Mouse (Mus musculus): Measurements from ENCODE around the gene Cdkn1a.
A peak's percentile ranks its signal among the peaks of the same experiment; 100 is the strongest.
"Not testable (repeated sequence)": the region's sequence is repeated elsewhere in the genome, so short reads cannot be mapped to it uniquely, and the experiment has no call there.

Gene Cdkn1a

DNA sequence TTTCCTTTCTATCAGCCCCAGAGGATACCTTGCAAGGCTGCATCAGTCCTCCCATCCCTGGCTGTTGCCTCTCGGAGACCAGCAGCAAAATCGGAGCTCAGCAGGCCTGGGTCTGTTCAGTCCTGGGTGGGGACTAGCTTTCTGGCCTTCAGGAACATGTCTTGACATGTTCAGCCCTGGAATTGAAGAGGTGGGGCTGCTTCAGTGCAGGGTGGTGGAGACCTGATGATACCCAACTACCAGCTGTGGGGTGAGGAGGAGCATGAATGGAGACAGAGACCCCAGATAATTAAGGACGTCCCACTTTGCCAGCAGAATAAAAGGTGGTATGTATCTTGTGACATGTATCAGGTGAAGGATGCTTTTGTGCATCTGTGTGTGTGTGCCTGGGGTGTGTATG is at the start of gene Cdkn1a:
Gene Cdkn1a, plus strand, starts transcription at position 201 of the 400 bp plus-strand sequence.
- no peak for DNase-seq

DNA sequence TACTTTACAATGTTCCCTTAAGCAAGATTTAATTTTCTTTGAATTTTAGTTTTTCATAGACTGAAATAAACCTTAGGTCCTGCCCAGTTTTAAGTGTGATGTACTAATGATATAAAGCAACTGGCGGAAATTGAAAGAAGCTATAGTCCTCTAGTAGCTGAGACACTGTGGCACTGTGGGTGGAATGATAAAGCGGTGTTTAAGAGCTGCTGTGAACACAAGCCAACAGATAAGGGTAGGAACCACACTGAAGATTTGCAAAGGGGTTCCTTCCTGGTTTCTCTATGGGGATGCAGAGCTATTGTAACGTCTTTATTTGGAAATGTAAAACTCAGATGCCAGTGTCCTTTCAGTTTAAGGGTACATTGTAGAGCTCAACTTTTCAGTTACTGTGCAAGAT is 49.1 kb upstream of the Cdkn1a start:
- not testable (repeated sequence) for DNase-seq

DNA sequence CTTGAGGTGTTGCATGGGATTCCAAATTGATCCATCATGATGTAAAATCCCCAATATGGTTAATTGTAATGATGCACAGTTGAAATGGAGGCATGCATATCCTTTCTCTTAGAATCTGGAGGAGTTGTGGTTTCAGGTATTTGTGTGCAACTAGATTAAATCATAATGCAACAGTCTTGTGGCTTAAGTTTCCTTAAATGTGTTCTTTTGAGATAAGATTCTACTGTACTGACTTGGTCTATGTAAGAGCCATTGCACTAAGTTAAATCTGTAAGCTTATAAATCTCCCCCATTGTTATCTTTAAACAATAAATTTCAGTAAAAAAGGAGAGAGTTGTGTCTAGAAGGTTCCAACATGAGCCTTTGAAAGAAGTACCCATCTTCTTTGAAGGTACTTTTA is 48.2 kb upstream of the Cdkn1a start:
- DNase-seq = no peak

DNA sequence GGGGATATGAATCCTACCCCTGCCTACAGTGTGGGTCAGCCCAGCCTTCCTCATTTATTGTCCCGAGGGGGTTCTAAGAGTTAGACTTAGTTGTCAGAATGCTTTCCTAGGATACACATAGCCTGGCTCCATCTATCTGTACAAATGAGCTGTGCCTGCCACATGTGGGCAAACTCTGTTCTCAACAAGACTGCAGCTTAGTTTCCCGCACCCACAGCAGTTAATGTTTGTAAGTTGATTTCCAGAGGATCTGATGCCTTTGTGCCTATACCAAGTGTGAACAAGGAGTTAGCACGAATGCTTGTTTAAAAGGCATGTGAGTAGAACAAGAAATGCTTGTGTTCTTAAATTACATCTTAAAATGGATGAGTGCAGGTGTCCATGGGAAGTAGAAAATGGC is 47.2 kb upstream of the Cdkn1a start:
- DNase-seq = no peak

DNA sequence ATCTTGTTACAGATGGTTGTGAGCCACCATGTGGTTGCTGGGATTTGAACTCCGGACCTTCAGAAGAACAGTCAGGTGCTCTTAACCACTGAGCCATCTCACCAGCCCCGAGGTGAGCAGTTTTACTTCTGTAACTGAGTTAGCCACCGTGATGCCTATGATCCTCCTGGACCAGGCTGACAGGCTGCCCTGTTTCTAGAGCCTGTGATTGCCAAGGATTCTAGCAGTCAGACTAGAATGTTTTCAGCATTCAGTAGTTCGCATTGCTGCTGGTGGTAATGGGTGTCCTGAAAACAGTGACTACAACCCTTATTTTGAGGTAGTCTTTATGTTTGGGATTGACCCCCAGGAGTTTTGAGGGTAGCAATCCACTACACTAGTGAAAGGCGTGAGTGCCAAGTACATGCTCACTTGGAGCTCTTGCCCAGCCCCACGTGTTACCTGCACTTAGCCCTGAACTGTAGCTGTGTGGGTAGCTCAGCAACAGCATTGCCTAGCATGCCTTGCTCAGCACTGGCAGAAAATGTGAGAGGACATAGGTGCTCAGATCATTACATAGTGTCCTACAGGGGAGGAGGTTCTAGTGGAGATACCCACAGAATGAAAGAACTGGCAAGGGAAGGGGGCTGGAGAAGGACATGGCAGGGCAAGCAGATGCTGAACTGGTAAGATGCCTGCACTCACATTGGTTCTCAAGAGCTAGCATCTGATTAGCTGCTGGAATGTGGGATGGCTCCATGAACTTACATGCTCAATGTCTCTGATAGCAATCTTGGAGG is 46.4 kb upstream of the Cdkn1a start:
- DNase-seq = no peak

DNA sequence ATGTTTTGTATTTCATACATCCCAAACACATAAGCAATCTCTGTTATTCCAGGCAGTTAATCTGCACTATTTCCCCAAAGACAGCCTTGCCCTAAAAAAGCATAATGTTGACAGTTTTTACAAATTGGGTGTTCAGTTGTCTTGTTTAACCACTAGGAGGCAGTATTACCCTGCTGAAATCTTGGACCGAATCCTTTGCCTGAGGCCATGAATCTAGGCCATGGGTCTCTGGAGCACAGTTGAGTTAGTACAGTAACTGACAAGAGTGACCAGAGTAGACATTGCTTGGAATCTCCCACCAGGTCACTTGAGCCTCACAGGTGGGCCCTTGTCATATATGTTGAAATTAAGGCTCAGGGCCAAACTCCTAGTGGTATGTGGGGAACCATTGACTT is 45.9 kb upstream of the Cdkn1a start:
- no peak for DNase-seq

DNA sequence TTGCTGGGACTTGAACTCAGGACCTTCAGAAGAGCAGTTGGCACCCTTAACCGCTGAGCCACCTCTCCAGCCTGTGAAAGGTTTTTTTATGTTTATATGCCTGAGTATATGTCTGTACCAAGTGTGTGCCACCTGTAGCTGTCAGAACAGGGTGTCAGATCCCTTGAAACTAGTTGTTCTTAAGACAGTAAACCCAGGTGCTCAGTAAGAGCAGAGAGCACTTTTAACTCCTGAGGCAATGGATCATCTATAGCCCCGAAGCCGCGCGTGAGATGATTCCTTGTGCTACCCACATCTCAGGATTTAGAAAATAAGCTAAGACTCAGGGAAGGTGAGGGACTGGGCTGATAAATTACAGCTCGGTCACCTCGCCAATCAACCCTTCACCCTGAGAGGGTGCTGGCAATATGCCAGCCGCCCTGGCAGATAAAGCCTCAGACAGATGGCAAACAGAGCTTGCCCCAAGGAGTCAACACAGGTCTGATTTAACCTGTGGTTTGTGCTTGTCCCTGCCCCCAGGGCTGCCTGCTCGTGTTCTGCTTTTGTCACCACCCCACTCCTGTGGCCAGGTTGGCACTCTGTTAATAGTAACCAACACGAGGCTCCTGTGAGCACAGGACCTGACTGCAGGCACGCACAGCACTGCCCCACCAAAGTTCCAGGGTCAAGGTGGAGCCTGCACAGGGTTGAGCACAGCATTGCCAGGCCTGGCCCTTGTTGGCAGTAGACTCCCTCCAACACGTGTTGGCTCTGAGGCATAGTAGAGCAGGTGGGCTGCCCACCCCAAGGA is 44.8 kb upstream of the Cdkn1a start:
- no peak for DNase-seq

DNA sequence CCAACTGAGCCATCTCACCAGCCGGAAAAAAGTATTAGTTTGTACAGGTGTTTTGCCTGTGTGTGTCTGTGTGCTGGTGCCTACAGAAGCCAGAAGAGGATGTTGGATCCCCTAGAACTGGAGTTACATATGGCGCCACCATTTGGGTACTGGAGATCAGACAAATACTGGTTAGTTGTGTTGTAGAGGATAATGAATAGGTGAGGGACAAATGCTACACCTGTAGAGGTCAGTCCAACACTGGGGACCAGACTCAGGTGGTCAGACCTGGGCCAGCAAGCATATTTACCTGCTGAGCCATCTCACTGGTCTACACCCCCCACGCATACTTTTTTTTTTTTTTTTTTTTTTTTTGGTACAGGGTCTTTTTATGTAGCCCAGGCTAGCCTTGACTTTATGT is 43.9 kb upstream of the Cdkn1a start:
- DNase-seq = no peak

DNA sequence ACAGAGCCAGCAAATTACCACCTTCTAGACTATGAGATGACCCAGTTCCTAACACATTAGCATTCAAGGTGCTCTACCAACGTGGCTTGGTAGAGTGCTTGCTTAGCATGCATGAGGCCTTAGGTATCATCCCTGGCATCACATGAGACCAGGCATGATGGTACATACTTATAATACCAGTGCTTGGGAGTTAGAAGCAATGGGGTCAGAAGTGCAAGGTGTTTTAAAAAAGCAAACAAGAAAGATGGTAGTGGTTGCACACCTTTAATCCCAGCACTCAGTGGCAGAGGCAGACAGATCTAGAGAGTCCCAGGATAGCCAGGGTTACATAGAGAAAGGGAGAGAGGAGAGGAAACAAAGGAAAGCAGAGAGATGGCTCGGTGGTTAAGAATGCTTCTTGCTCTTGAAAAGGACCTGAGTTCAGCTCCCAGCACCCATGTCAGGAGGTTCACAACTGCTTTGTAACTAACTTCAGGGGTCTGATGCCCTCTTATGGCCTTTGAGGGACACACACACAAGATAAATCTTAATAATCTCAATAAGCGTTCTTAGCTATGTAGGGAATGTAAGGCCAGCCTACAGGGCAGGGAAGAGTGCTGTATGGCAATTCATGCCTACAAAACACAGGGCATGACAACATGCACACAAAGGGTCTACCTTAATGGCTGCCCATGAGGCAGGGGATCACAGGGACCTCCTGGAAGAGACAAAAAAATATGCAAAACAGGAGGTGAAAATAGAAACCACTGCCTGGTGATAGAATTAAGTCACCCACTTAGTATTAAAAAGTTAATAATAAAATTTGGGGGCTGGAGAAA is 42.9 kb upstream of the Cdkn1a start:
- no peak for DNase-seq

DNA sequence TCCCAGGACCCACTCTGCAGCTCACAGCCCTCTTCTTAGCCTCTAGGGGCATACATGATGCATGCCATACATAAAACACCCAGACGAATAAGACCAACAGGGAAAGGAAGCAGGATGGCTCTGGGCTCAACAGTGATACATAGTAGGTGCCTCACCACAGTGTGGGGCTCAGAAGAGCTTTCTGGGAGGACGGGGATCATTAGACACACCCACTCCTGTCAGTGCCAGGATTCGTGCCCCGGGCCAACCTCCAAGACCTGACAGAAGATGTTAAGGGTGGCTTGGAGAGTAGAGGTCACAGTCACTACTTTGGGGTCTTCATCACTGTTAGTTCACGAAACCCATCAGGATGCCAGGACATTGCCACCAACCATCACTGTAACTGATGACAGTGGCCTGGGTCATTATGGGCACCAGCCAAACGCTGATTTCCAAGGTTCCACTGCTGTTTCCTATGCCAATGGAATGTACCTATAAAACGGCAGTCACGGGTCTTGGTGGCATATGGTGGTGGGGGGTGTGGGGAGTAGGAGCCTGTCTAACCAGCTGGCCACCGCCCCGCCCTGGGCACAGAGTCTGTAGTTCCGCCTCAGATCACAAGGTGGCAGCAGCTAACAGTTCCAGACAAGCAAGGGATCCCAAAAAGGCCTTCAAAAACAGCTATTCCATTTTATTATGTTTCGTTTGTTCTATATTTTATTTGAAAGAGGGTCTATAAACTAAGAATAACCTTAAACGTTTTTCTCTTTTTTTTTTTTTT is 41.8 kb upstream of the Cdkn1a start:
- DNase-seq = peak; percentile 73

DNA sequence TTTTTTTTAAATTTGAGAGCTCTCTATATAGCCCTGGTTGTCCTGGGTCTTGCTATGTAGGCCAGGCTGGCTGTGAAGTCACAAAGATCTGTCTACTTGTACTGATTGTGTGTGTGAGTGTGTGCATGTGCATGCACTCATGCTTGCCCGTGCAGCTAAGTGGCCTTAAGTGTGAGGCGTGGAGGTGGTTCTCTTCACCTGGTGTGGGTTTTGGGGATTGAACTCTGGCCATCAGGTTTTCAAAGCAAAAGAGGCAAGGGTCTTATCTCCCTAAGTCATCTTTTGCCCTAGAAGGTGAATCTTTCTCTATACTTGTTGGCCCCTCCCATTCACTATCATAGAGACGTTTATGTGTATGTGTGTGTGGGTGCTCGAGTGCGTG is 41.3 kb upstream of the Cdkn1a start:
- DNase-seq = no peak

DNA sequence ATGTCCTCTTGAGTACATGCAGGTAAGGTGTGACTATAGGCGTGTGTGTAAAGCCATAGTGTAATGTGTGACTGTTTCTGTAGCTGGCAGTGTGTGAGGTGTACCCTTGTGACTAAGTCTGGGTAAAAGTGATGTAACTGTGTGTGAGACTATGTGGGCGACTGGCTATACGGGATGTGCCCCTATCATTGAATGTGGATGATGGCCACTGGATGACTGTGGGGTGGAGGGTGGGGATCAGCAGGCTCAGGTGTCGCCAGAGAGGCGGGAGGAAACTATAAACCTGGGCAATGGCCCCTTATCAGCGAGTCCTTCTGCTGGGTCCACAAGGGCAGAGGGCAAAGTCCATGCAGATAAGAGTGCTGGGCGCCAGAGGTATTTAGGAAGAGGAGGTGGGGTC is 40.9 kb upstream of the Cdkn1a start:
- peak; percentile 32 for DNase-seq

DNA sequence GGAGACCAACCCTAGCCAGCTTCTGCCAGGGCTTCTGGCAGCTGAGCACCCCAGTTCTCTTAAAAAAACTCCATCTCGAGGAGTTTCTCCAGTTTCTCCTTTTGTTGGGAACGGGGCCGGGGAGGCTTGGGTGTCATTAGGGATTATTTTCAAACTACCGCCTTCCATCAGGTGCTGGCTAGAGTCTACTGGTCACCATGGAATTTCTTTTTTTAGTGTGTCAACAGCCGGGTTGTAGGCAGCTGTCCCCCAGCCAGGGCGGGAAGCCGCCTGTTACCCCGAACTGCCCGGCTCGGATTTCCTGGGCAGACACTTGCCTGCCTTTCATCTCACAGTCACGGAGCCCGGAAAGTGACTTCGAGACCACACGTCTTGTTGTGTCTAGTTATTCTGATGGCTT is 40.0 kb upstream of the Cdkn1a start:
- no peak for DNase-seq

DNA sequence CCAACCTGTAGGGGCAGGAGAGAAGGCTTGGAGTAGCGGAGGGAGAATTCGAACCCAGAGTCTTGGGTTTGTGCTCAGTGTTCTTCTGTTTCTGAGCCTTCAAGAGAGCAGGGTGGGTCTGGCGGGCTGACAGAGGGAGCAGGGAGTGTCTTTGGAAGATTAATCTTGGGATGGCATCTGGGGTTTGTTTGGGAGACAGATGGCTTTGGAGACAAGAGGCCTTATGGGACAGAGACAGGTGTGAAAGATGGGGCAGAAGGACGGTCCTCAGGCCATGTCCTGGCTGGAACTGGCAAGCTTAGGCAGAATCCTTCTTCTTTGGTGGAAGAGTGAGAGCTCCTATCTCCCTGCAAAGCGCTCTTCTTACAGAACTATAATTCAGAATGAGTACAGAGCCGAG is 37.7 kb upstream of the Cdkn1a start:
- DNase-seq = no peak

DNA sequence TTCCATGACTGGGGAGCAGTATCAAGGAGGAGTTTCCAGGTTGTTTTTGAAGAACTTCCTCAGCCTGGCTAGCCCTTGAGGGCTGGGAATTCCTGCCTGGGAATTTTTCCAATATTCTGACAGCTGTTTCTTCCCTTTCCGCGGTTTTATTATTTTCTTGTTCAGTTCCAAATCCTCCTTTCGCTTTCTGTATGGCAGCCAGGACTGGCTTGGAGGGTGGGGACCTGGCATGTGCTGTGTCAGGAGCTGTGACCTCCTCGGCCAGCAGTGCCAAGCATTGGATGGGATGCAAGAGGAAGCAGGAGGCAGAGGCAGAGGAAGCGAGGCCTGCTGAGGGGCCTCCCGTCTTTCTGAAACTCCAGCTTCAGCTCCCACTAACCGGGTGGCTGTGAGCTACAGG is 36.9 kb upstream of the Cdkn1a start:
- DNase-seq = no peak

DNA sequence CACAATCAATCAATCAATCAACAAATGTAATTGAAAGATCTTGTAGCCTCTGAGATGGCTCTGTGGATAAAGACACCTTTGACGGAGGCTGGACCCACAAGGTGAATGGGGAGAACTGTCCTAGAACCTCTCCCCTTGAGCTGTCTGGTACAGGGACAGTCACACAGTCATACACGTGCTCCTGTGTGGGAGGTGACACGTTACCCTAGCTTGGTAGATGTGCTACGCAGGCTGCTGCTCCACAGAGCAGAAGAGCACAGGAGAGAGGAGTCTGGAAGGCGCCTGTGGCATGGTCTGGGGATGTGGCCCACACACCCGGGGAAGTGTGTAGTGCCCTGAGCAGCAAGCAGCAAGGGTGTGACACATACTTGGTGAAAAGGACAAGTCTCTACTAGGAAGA is 36.3 kb upstream of the Cdkn1a start:
- no peak for DNase-seq

DNA sequence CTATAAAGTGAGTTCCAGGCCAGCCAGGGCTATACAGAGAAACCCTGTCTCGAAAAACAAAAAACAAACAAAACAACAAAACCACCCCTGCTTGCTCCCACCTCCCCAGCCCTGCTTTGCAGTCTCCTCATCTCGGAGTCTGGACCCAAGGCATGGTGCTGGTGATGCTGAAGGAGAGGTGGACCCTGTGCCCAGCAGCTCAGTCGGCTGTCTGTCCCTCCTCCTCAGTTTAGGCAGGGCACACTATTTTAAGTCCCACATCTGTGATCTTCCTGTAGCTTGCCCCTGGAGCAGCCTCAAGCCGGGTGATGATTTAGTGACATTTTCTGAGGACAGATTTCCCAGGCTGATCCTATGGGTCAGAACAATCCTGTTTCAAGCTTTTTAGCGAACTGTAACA is 35.2 kb upstream of the Cdkn1a start:
- no peak for DNase-seq

DNA sequence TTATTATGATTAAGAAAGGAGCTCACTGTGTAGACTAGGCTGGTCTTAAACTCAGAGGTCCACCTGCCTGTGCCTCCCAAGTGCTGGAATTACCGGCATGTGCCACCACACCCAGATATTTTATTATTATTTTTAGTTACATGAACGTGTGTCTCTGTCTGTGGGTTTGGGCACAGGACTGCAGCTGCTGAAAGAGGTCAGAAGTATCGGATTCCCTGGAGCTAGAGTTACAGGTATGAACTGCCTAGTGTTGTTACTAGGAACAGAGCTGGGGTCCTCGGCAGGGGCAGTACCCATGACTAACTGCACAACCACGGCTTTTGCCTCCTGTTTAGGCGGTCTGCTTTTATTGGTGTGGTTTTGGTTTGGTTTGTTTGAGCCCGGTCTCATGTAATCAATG is 34.6 kb upstream of the Cdkn1a start:
- DNase-seq = no peak

DNA sequence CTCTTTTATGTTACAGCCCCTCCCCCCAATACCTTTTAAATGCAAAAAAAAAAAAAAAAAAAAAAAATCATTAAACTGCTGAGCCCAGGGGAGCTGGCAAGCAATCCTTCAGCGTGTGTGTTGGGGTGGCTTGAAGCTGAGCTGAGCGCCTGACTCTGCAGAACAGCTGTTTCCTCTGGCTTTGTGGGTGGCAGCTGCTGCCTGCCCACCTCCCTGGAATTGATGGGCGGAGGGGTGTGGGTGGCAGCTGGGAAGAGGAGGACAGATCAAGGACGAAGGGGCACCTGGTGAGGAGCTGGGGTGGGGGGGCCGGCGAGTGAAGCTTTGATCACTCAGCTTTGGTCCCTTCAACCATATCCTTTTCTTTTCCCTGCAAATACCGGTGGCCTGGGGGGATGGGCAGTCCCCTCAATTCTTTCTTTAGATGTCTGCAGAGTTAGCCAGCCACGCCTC is 34.1 kb upstream of the Cdkn1a start:
- no peak for DNase-seq

DNA sequence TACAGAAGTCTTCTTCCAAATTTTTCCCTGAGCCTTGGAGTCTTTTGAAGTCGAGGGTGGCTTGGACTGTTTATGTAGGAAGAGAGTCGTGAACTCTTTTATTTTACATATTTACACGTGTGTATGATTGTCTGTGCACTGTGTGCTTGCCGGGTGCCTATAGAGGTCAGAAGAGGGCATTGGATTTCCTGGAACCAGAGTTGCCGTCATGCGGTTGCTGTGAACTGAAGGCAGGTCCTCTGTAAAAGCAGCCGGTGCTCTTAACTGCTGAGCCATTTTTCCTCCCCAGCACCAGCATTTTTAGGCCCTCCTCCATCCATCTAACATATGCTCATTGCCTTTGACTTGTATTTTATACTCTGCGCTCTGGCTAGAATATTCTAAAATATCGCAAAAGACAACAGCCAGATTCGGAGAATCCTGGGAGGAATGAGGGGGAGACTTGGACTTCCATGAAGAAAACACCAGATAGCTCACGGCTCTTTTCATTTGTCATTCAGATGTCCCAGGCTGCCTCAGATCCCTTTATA is 33.4 kb upstream of the Cdkn1a start:
- no peak for DNase-seq

DNA sequence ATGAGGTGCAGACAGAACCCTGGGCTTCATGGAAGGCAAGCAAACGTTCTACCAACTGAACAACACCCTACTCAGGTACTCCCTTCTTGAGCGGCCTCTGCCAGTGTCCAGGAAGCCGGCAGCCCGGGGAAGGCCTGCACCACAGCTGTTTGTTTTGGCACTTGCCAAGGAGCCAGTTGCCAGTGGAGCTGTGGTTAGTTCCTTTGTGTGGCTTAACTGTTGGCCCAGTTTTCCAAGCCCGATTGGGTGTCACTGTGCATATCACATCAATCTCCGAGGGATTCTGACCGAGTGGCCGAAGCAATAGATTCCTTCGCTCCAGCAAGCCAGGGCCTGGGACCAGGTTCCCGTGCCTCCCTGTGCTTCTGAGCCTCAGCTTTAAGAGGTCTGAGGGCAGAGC is 32.8 kb upstream of the Cdkn1a start:
- no peak for DNase-seq

DNA sequence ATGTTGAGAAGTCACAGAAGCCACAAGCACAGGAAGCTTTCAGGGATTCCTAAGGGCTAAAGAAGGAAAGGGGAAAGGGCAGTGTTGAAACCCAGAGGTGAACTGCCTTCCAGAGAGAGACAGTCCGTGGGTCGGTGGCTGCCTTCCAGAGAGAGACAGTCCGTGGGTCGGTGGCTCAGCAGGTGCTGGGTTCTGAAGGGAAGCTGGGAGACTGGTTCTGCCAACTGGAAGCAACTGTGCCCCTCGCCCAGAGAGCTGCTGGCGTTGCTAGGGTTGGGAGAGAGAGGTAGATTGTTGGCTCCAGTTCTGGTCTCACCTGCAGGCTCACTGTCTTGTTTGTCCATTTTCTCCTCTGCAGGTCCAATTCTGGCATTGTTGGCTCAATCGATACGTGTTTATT is 32.3 kb upstream of the Cdkn1a start:
- DNase-seq = no peak

DNA sequence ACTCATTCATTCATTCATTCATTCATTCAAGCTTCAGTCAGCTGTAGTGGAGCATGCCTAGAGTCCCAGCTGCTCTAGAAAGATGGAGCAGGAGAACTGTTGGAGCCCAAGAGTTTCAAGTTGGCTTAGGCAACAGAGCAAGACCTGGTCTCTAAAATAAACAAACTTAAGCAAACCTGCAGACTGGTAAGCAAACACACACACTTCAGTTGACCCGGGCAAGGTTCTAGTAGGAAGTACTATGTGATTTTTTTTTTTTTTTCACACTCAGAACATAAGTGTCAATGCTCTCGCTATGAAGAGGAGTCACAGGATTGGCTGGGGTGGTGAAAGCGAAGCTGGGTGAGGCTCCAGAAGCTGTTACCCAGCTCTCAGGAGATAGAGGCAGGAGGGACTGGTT is 31.2 kb upstream of the Cdkn1a start:
- DNase-seq = no peak
